ENCODE assay signal across 8 mouse cellular contexts in genomic region chr1:136415756-136416126, GRCm38 (mm10). TPM values are rescaled to one million over a fixed set of nuclear protein-coding genes. Genes with fewer than 3 reads are reported as not detected.
DNase-seq lines count a peak whose midpoint lies in the region; ATAC-seq and TF ChIP-seq lines count a peak whose summit lies in the region.

No protein-coding gene starts in this region.

- DNase-seq in heart, postnatal 14 days: no peak
- no peak for DNase-seq in CH12.LX (ENCODE audit: extremely low read depth)
- DNase-seq in thymus, postnatal 25 days: no peak
- DNase-seq in spleen, postnatal 10 days (ENCODE audit: low spot score in 2 of 2): no peak
- no peak for DNase-seq in urinary bladder, postnatal 36 days (ENCODE audit: low spot score in 2 of 2)

- dilution Hi-C loops in CH12.LX (cut with MboI; ENCODE audit: extremely low pct_ligation_motif_present, extremely low pct_unique_long_range_greater_than_20kb, low sequenced_read_pairs): no loop called here

- peak overlapping the region; percentile 79 for H3K4me3 ChIP-seq in heart, embryonic 11.5 days (ENCODE audit: low read depth, low read length)
- H3K4me3 ChIP-seq in CH12.LX (replicated peaks in 1 of 3; ENCODE audit: low read depth in 2 of 3, low read length in 2 of 3, poor library complexity in 1 of 3): peak overlapping the region; percentile 74 to 95 (median 84)
- H3K4me3 ChIP-seq in forebrain, embryonic 15.5 days: peak overlapping the region; percentile 76
- peak overlapping the region; percentile 74 for H3K4me3 ChIP-seq in liver, embryonic 16.5 days (ENCODE audit: low read depth, low read length)

- ATAC-seq in heart, embryonic 11.5 days (replicated peaks; ENCODE audit: insufficient number of reproducible peaks, low FRiP score, low TSS enrichment): no peak
- ATAC-seq in forebrain, embryonic 15.5 days (replicated peaks): no peak
- ATAC-seq in liver, embryonic 16.5 days (ENCODE audit: low read depth): no peak

- H3K4me1 ChIP-seq in heart, embryonic 11.5 days (ENCODE audit: control insufficient read depth, insufficient read depth, low read length): no peaks in the 10 kb centered on the region; the same call in none of the 2 replicates
- H3K4me1 ChIP-seq in CH12.LX (ENCODE audit: control insufficient read depth in 1 of 2, insufficient read depth in 2 of 2): peaks cover 0 to 12% of the 10 kb centered on the region in 2 experiments; a peak in 3 of 4 replicates
- peaks cover 13% of the 10 kb centered on the region for H3K4me1 ChIP-seq in forebrain, embryonic 15.5 days
- H3K4me1 ChIP-seq in liver, embryonic 16.5 days (ENCODE audit: control insufficient read depth, low read depth, low read length): peaks cover 8% of the 10 kb centered on the region

- 47% methylated on average over 2 of the region's 2 CpGs for WGBS in heart, embryonic 11.5 days (ENCODE audit: insufficient replicate concordance)
- WGBS in forebrain, embryonic 15.5 days: 47% methylated on average over 2 of the region's 2 CpGs
- WGBS in liver, embryonic 16.5 days (ENCODE audit: insufficient replicate concordance): 43% methylated on average over 2 of the region's 2 CpGs

- H3K36me3 ChIP-seq in heart, embryonic 11.5 days (ENCODE audit: control insufficient read depth, insufficient read depth, low read length): 0 out of 2 replicates have a peak, but pooled peaks cover 3% of the 10 kb centered on the region
- H3K36me3 ChIP-seq in CH12.LX (replicated peaks in 1 of 2; ENCODE audit: control insufficient read depth in 1 of 2, insufficient read depth in 1 of 2, low read length in 1 of 2): peaks cover 0 to 22% of the 10 kb centered on the region in 2 experiments
- no peaks in the 10 kb centered on the region for H3K36me3 ChIP-seq in forebrain, embryonic 15.5 days
- H3K36me3 ChIP-seq in liver, embryonic 16.5 days (ENCODE audit: control insufficient read depth, insufficient read depth): peaks cover 4% of the 10 kb centered on the region; the same call in 1 of the 2 replicates

- peak overlapping the region; percentile 66 for H3K4me2 ChIP-seq in heart, embryonic 11.5 days
- peak overlapping the region; percentile 56; the same call in 1 of the 2 replicates for H3K4me2 ChIP-seq in CH12.LX (ENCODE audit: insufficient read depth, low read depth, poor library complexity, severe bottlenecking)
- peak overlapping the region; percentile 48 for H3K4me2 ChIP-seq in forebrain, embryonic 15.5 days (replicated peaks)
- H3K4me2 ChIP-seq in liver, embryonic 16.5 days (ENCODE audit: low read depth, low read length): peak overlapping the region; percentile 86

- H3K27ac ChIP-seq in heart, embryonic 11.5 days (ENCODE audit: low read depth, low read length): 0 out of 2 replicates have a peak overlapping the region, but pooled peaks have one; percentile 99
- H3K27ac ChIP-seq in CH12.LX (ENCODE audit: insufficient read depth, low read depth): no peak overlapping the region
- H3K27ac ChIP-seq in forebrain, embryonic 15.5 days (replicated peaks): no peak overlapping the region
- H3K27ac ChIP-seq in liver, embryonic 16.5 days (ENCODE audit: low read length): peak overlapping the region; percentile 95

- no peak for TF ChIP-seq POLR2A in CH12.LX (IDR thresholded peaks at IDR 0.05; ENCODE audit: low read depth, low read length)

- no peaks in the 10 kb centered on the region for H3K27me3 ChIP-seq in heart, embryonic 11.5 days (ENCODE audit: control insufficient read depth, insufficient read depth, low read length)
- H3K27me3 ChIP-seq in CH12.LX (replicated peaks): no peaks in the 10 kb centered on the region
- no peaks in the 10 kb centered on the region for H3K27me3 ChIP-seq in forebrain, embryonic 15.5 days
- no peaks in the 10 kb centered on the region for H3K27me3 ChIP-seq in liver, embryonic 16.5 days (ENCODE audit: control insufficient read depth, insufficient read depth, low read depth, low read length)

- no peak overlapping the region for H3K9ac ChIP-seq in heart, embryonic 11.5 days (ENCODE audit: low read depth, low read length)
- H3K9ac ChIP-seq in CH12.LX (ENCODE audit: insufficient read depth, low read depth): peak overlapping the region; percentile 85
- H3K9ac ChIP-seq in forebrain, embryonic 15.5 days (replicated peaks): peak overlapping the region; percentile 75; the same call in 1 of the 2 replicates
- H3K9ac ChIP-seq in liver, embryonic 16.5 days (ENCODE audit: low read depth, low read length): no peak overlapping the region

- no peaks in the 10 kb centered on the region for H3K79me2 ChIP-seq in CH12.LX (replicated peaks; ENCODE audit: control insufficient read depth, extremely low read depth, insufficient read depth, poor library complexity, severe bottlenecking)

- intact Hi-C loops in heart, postnatal 14 days (cut with DNase I): loop anchor here (2.0 to 5.0 kb wide), 2 partner anchors 69 to 103 kb away; partner anchors contain the start of gene Camsap2

- TF ChIP-seq EP300 in CH12.LX (IDR thresholded peaks at IDR 0.05; ENCODE audit: low read length): no peak; the same call in 1 of the 2 replicates

- no peak for TF ChIP-seq CTCF in CH12.LX (conservative IDR thresholded peaks at IDR 0.05 in 1 of 2, IDR thresholded peaks at IDR 0.05 in 1 of 2; ENCODE audit: low read depth in 2 of 2, low read length in 2 of 2)

- H3K9me3 ChIP-seq in heart, embryonic 11.5 days (replicated peaks; ENCODE audit: control insufficient read depth, low read length): no peaks in the 10 kb centered on the region
- no peaks in the 10 kb centered on the region for H3K9me3 ChIP-seq in CH12.LX (replicated peaks; ENCODE audit: low read length)
- no peaks in the 10 kb centered on the region for H3K9me3 ChIP-seq in forebrain, embryonic 15.5 days
- no peaks in the 10 kb centered on the region for H3K9me3 ChIP-seq in liver, embryonic 16.5 days (replicated peaks; ENCODE audit: control insufficient read depth, low read length)

- no peak for TF ChIP-seq RAD21 in CH12.LX (IDR thresholded peaks at IDR 0.05; ENCODE audit: low read depth, low read length)

- in situ Hi-C loops in CH12.LX (cut with MboI; ENCODE audit: low pct_ligation_motif_present, low pct_unique_long_range_greater_than_20kb, low sequenced_read_pairs): no loop called here

TF ChIP-seq in CH12.LX, 34 proteins besides CTCF, POLR2A, EP300 and RAD21:
- TF ChIP-seq ZC3H11A (IDR thresholded peaks at IDR 0.05; ENCODE audit: low read depth, low read length) (no peak), MXI1 (IDR thresholded peaks at IDR 0.05; ENCODE audit: low read depth, low read length) (0 out of 2 replicates have a peak, but pooled peaks have one; percentile 10), CHD1 (IDR thresholded peaks at IDR 0.05; ENCODE audit: low read depth, low read length) (peak; percentile 59; the same call in 1 of the 2 replicates), TBP (conservative IDR thresholded peaks at IDR 0.05; ENCODE audit: low read depth, low read length) (0 out of 2 replicates have a peak, but pooled peaks have one; percentile 32), MAZ (IDR thresholded peaks at IDR 0.05; ENCODE audit: low read depth, low read length) (no peak), MYC (IDR thresholded peaks at IDR 0.05; ENCODE audit: low read depth, low read length) (no peak), MAX (IDR thresholded peaks at IDR 0.05; ENCODE audit: low read length) (no peak)

RNA-seq across cellular contexts. Expression of gene Ddx59, which starts 0.7 kb away (rescaled TPM):
- polyA plus RNA-seq in heart, embryonic 11.5 days (2014; fragmentation: Nextera tagmentation; extraction: Ambion mirVana): 12.6 and 14.0 TPM in 2 replicates
- 10 to 100 TPM in 1 of 2 experiments, 1 to 10 TPM in 1; 8.9 to 10.1 TPM for total RNA-seq in heart, postnatal 14 days (2021)
- total RNA-seq in CH12.LX (2012; rRNA removed) (7.2 and 9.0 TPM in 2 replicates), CH12.LX (2014; rRNA removed) (10.9 and 12.2 TPM in 2 replicates)
- polyA plus RNA-seq in CH12.LX (2012; ENCODE audit: insufficient read length, low read depth): 6.9 and 8.1 TPM in 2 replicates
- 17.4 and 18.4 TPM in 2 replicates for polyA plus RNA-seq in forebrain, embryonic 15.5 days (2015; fragmentation: Nextera tagmentation; extraction: Ambion mirVana)
- 4.5 and 5.2 TPM in 2 replicates for polyA plus RNA-seq in liver, embryonic 16.5 days (2015; fragmentation: Nextera tagmentation; extraction: Ambion mirVana)

RNA-seq across cellular contexts. Expression of gene Kif14, which starts 50.4 kb away (rescaled TPM):
- polyA plus RNA-seq in heart, embryonic 11.5 days (2014; fragmentation: Nextera tagmentation; extraction: Ambion mirVana): 5.1 and 6.9 TPM in 2 replicates
- total RNA-seq in heart, postnatal 14 days (2021): 1 to 10 TPM in 1 of 2 experiments, under 1 TPM in 1; 0.81 to 1.2 TPM
- total RNA-seq in CH12.LX (2012; rRNA removed): 7.8 and 9.2 TPM in 2 replicates
- total RNA-seq in CH12.LX (2014; rRNA removed): 4.5 and 5.5 TPM in 2 replicates
- polyA plus RNA-seq in CH12.LX (2012; ENCODE audit: insufficient read length, low read depth): 12.0 and 12.7 TPM in 2 replicates
- 2.3 and 2.6 TPM in 2 replicates for polyA plus RNA-seq in forebrain, embryonic 15.5 days (2015; fragmentation: Nextera tagmentation; extraction: Ambion mirVana)
- 5.5 and 6.2 TPM in 2 replicates for polyA plus RNA-seq in liver, embryonic 16.5 days (2015; fragmentation: Nextera tagmentation; extraction: Ambion mirVana)

Comparison
In these comparisons a context has a peak if more than half of its experiments do, and no peak if none do; other contexts are left out.
1. H3K27ac ChIP-seq: peak in heart, embryonic 11.5 days (single experiment) and liver, embryonic 16.5 days (single experiment); none in CH12.LX (single experiment) and forebrain, embryonic 15.5 days (single experiment).
2. H3K9ac ChIP-seq: peak in CH12.LX (single experiment) and forebrain, embryonic 15.5 days (single experiment); none in heart, embryonic 11.5 days (single experiment) and liver, embryonic 16.5 days (single experiment).
3. Peak in every context shown above with its lines, with median percentiles within 50 percentile points of each other: H3K4me2 ChIP-seq and H3K4me3 ChIP-seq.